Mouse (Mus musculus): ENCODE data around the gene Fezf1. TPM values are rescaled to one million over a fixed set of nuclear protein-coding genes. Genes with fewer than 3 reads are reported as not detected.

Fezf1 gene
- polyA plus RNA-seq, 1 experiment from 2014 or later = not detected

DNA sequence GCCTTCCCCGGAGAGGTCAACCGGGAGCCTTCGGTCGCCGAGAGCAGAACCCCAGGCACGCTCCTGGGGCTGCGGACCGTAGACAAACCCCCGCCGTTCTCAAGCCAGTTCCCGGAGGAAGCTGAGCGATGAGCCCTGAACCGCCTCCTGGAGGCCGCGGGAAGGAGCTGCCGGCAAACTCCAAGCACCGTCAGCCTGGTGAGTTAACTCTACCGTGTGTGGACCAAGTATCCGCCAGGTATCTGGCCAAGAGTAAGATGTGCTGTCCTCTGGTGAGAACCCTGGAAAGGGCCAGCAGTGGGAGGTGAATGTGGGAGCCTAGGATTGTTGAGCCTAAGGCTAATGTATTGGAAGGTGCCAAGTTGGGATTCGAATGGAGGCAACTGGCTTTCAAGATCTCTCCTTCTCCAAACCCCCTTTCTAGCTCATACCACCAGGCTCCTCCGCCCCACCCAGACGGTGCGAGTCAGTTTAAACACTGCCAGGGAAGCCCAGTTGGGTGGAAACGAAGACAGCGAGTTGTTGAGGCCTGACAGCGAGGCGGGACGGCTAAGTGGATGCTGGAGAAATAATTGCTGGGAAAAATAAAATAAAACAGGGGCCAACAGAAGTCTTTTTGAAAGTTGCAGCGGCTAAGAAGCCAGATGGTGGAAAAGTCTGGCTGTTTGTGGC is 1.6 kb upstream of the Fezf1 start:
- ATAC-seq (ENCODE audit: insufficient read depth, low FRiP score) = peak; percentile 60; the same call in 1 of the 2 replicates
- Histone ChIP-seq H3K27ac (ENCODE audit: low read length) (no peak overlapping the region), H3K36me3 (ENCODE audit: control insufficient read depth, insufficient read depth, low read length) (no peaks in the 10 kb centered on the region), H3K4me3 (replicated peaks; ENCODE audit: low read length) (peak overlapping the region; percentile 43), H3K4me2 (ENCODE audit: low read depth, low read length) (peak overlapping the region; percentile 58), H3K9me3 (replicated peaks; ENCODE audit: control insufficient read depth, low read length) (no peaks in the 10 kb centered on the region), H3K4me1 (ENCODE audit: control insufficient read depth, insufficient read depth, low read length) (peaks cover 6% of the 10 kb centered on the region; the same call in 1 of the 2 replicates), H3K9ac (ENCODE audit: low read length) (no peak overlapping the region), H3K27me3 (ENCODE audit: control insufficient read depth, insufficient read depth, low read length) (peaks cover 77% of the 10 kb centered on the region)
- under 1% methylated on average over 29 of the region's 29 CpGs for WGBS

DNA sequence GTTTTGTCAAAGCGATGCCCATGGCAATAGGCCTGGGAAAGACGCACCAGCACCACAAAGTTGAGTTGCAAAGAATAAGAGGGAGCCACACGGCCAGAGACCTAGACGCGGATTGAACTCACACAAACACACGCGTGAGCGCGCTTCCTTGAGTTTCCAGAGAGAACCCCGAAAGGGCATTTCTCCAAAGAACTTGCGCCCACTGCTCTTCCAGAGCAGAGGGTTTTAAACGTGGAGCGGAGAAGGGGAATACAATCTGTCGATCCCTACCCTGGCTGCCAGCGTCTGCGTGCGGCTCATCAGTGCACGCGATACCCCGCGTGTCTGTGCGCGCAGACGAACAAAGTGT is 865 bp upstream of the Fezf1 start:
- Histone ChIP-seq H3K27me3 (ENCODE audit: control insufficient read depth, insufficient read depth, low read length) (peaks cover 79% of the 10 kb centered on the region), H3K9ac (ENCODE audit: low read length) (no peak overlapping the region), H3K27ac (ENCODE audit: low read length) (no peak overlapping the region), H3K36me3 (ENCODE audit: control insufficient read depth, insufficient read depth, low read length) (no peaks in the 10 kb centered on the region), H3K9me3 (replicated peaks; ENCODE audit: control insufficient read depth, low read length) (no peaks in the 10 kb centered on the region), H3K4me1 (ENCODE audit: control insufficient read depth, insufficient read depth, low read length) (peaks cover 6% of the 10 kb centered on the region; the same call in 1 of the 2 replicates), H3K4me2 (ENCODE audit: low read depth, low read length) (peak overlapping the region; percentile 58), H3K4me3 (replicated peaks; ENCODE audit: low read length) (peak overlapping the region; percentile 43)
- under 1% methylated on average over 24 of the region's 24 CpGs for WGBS
- ATAC-seq (ENCODE audit: insufficient read depth, low FRiP score) = no peak

DNA sequence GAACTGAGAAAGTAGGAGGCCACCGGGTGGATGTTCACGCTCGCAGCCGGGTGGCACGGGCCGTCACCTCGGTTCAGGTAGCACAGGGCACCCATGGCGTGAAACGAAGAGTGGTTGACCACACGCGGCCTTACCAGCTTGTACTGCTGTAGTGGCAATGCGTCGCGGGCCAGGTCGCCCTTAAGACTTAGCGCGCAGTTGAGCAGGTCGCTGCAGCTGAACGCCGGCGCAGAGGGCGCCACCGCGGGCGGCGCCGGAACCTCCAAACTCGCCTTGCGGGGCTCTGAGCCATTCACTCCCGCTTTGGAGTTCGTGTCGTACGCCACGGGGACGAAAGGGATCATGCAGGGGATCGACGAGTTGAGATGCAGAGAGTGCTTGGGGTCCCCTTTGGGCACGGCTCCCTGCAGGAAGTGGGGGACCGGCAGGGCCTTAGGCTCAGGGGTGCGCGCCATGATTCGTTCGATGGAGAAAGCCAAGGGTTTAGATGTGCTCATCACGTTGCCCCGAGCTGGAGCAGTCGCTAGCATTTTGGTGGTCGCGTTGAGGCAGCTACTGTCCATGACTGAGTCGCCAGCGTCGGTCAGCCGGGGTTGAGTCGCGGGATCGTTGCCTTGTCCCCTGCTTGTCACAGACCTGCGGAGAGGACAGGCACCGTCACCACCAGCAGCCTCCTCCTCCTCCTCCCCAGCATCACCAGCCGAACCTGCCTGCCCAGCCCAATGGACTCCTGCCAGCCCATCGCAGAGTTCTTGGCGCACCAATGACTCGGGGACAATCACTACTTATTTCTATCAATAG is 450 bp downstream of the Fezf1 start:
- Histone ChIP-seq H3K4me2 (ENCODE audit: low read depth, low read length) (peak overlapping the region; percentile 36; the same call in 1 of the 2 replicates), H3K4me3 (replicated peaks; ENCODE audit: low read length) (peak overlapping the region; percentile 30), H3K9ac (ENCODE audit: low read length) (no peak overlapping the region), H3K9me3 (replicated peaks; ENCODE audit: control insufficient read depth, low read length) (no peaks in the 10 kb centered on the region), H3K27me3 (ENCODE audit: control insufficient read depth, insufficient read depth, low read length) (peaks cover 79% of the 10 kb centered on the region), H3K36me3 (ENCODE audit: control insufficient read depth, insufficient read depth, low read length) (no peaks in the 10 kb centered on the region), H3K4me1 (ENCODE audit: control insufficient read depth, insufficient read depth, low read length) (peaks cover 6% of the 10 kb centered on the region; the same call in 1 of the 2 replicates), H3K27ac (ENCODE audit: low read length) (no peak overlapping the region)
- WGBS = under 1% methylated on average over 61 of the region's 61 CpGs
- ATAC-seq (ENCODE audit: insufficient read depth, low FRiP score) = no peak

DNA sequence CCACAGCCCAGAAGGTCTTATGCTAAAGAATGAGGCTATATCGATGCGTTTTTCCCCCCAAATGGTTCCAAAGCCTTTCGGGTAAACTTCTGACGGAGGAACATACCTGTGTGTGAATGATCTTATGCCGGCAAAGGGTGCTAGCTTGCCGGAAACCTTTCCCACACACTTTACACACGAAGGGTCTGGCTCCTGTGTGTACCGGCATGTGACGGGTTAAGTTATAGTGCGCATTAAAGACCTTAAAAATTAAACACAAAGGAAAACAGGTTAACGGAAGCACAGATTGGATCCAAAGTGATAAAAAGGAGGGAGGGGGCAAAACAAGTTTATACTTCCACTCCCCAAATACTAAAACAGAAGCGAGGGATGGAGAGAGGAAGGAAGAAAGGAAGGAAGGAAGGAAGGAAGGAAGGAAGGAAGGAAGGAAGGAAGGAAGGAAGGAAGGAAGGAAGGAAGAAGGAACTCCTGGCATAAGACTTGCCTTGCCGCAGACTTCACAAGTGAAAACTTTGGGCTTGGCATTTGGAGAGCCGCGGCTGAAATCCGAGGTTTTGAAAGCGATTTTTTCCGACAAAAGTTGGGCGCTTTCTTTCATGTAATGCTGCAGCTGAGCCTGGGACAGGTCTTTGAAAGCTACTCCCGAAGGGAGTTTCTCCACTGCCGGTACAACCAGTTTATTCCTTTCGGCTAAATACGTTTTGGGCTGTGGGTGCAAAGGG is 1.2 kb downstream of the Fezf1 start:
- Histone ChIP-seq H3K9me3 (replicated peaks; ENCODE audit: control insufficient read depth, low read length) (no peaks in the 10 kb centered on the region), H3K27ac (ENCODE audit: low read length) (no peak overlapping the region), H3K4me3 (replicated peaks; ENCODE audit: low read length) (peak overlapping the region; percentile 30), H3K27me3 (ENCODE audit: control insufficient read depth, insufficient read depth, low read length) (peaks cover 77% of the 10 kb centered on the region), H3K4me1 (ENCODE audit: control insufficient read depth, insufficient read depth, low read length) (peaks cover 6% of the 10 kb centered on the region; the same call in 1 of the 2 replicates), H3K36me3 (ENCODE audit: control insufficient read depth, insufficient read depth, low read length) (no peaks in the 10 kb centered on the region), H3K9ac (ENCODE audit: low read length) (no peak overlapping the region), H3K4me2 (ENCODE audit: low read depth, low read length) (peak overlapping the region; percentile 36; the same call in 1 of the 2 replicates)
- ATAC-seq (ENCODE audit: insufficient read depth, low FRiP score) = no peak
- under 1% methylated on average over 23 of the region's 23 CpGs for WGBS

DNA sequence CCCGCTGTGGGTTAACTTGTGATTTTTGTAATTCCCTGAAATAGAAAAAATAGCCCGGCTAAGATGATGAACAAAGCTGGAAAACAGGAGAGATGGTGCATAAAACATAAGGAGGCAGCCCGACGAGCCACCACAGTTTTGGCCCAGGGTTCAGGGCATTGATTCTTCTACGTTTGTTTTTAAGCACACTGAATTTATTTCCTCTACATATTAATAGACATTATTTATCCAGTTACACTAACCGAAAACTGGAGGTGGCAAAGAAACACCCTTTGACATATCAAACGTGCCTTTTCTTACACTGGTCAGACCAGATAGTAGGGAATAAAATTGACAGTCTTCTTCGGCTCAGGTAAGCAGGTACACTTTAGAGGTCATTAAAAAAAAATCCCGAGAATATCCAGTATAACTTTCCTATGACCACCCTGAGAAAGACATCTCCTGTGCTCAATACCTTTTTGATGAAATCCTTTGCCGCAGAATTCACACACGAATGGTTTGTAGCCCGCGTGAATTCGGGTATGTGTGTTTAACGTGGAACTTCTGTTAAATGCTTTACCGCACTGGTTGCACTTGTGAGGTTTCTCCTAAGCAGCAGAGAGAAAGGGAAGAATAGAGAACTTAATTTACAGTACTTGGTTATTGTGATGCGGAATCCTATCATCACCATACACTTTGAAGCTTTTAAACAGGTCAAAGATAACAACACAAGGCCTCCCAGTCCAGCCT is 1.9 kb downstream of the Fezf1 start:
- no peak overlapping the region for H3K4me3 ChIP-seq (replicated peaks; ENCODE audit: low read length)
- no peak for ATAC-seq (ENCODE audit: insufficient read depth, low FRiP score)
- 5% methylated on average over 17 of the region's 17 CpGs for WGBS

DNA sequence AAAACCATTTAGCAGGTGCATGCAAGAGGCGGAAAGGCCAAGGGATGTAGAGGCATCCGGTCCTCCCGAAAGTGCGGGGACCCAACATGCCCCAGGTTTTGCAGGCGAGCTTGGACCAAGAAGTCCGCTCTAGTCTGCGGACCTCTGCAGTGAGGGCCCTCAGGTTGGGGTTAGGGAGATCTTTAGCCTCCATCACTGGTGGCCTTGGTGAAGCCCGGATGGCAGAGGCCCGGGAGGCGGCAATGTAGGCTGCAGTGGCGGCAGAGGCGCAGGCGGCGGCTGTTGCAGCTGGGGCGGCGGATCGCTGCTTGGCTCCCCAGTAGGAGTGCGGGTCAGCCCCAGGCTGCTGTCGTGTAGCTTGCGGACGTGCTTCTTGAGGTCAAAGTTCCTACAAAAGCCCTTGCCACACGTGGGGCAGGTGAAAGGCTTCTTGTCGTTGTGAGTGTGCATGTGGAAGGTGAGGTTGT is 2.6 kb downstream of the Fezf1 start:
- Histone ChIP-seq H3K27ac (ENCODE audit: low read length) (no peak overlapping the region), H3K9ac (ENCODE audit: low read length) (no peak overlapping the region), H3K9me3 (replicated peaks; ENCODE audit: control insufficient read depth, low read length) (no peaks in the 10 kb centered on the region), H3K27me3 (ENCODE audit: control insufficient read depth, insufficient read depth, low read length) (peaks cover 73% of the 10 kb centered on the region), H3K4me3 (replicated peaks; ENCODE audit: low read length) (no peak overlapping the region), H3K36me3 (ENCODE audit: control insufficient read depth, insufficient read depth, low read length) (no peaks in the 10 kb centered on the region), H3K4me2 (ENCODE audit: low read depth, low read length) (no peak overlapping the region), H3K4me1 (ENCODE audit: control insufficient read depth, insufficient read depth, low read length) (peaks cover 6% of the 10 kb centered on the region; the same call in 1 of the 2 replicates)
- ATAC-seq (ENCODE audit: insufficient read depth, low FRiP score) = no peak
- WGBS = 4% methylated on average over 23 of the region's 23 CpGs

More for the DNA sequence above, 1.9 kb downstream of the Fezf1 start:
- Histone ChIP-seq H3K4me1 (ENCODE audit: control insufficient read depth, insufficient read depth, low read length) (peaks cover 6% of the 10 kb centered on the region; the same call in 1 of the 2 replicates), H3K36me3 (ENCODE audit: control insufficient read depth, insufficient read depth, low read length) (no peaks in the 10 kb centered on the region), H3K27me3 (ENCODE audit: control insufficient read depth, insufficient read depth, low read length) (peaks cover 73% of the 10 kb centered on the region), H3K27ac (ENCODE audit: low read length) (no peak overlapping the region), H3K9me3 (replicated peaks; ENCODE audit: control insufficient read depth, low read length) (no peaks in the 10 kb centered on the region), H3K9ac (ENCODE audit: low read length) (no peak overlapping the region), H3K4me2 (ENCODE audit: low read depth, low read length) (no peak overlapping the region)

DNA sequence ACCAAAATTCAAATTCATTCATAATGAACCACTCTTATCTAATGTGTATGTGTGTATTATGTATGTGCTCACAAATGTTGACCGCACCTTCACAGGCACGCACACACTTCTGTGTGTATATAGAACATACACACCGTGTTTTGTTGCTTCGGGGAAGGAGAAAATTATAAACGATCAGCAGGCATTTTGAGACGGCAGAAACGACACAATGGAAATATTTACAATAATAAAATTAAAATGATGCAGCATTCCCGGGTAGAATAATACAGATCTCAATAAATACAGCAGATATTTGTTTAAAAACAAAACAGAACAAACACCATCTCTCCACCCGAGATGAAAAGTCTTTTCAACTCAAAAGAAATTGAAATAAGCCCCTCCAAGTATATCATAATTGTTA is 3.0 kb downstream of the Fezf1 start:
- 18% methylated on average over 9 of the region's 9 CpGs for WGBS
- Histone ChIP-seq H3K4me3 (replicated peaks; ENCODE audit: low read length) (no peak overlapping the region), H3K4me2 (ENCODE audit: low read depth, low read length) (no peak overlapping the region), H3K27ac (ENCODE audit: low read length) (no peak overlapping the region), H3K27me3 (ENCODE audit: control insufficient read depth, insufficient read depth, low read length) (peaks cover 70% of the 10 kb centered on the region), H3K4me1 (ENCODE audit: control insufficient read depth, insufficient read depth, low read length) (peaks cover 6% of the 10 kb centered on the region; the same call in 1 of the 2 replicates), H3K36me3 (ENCODE audit: control insufficient read depth, insufficient read depth, low read length) (no peaks in the 10 kb centered on the region), H3K9me3 (replicated peaks; ENCODE audit: control insufficient read depth, low read length) (no peaks in the 10 kb centered on the region), H3K9ac (ENCODE audit: low read length) (no peak overlapping the region)
- ATAC-seq (ENCODE audit: insufficient read depth, low FRiP score) = no peak

DNA sequence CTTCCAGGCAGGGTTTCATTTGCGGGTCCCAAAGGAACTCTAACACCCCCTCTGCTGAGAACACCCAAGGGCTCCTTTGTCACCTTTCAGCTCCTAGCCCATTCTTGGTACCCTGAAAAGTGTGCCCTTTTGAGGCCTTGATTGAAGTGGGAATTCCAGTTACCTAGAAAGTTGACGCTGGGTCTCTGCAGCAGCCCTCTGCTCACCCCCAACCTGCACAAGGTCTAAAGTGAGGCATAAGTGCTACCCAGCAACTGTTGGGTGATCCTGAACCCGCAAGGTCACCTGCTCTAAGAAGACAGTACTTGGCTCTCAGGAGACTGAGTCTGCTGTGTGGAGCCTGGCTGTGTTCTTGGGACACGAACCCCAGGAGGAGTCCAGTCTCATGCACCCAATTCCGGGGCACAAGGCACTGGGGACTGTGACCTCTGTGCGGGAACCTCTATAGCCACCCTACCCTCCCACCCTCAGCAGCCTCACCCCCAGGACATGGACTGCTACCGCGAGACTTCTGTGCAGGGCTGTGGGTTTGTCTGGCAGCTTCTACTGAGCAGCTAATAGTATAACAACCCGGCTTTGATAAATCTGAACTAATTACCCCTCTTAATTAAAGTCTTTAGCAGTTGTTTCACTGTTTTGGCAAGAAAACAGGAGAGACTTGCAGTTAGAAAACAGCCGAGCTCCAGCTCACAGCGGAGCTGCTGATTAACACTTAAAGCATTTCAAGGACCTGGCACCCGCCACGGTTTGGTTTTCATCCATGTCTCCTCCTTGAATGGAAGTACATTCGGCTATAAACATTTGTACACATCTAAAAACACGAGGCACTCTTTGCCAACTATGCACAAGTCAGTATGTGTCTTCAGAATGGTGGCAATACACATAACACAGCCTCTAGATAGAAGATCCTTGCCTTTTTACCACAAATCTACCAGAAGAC is 4.1 kb downstream of the Fezf1 start:
- no peak for ATAC-seq (ENCODE audit: insufficient read depth, low FRiP score)
- 4% methylated on average over 15 of the region's 15 CpGs for WGBS
- H3K4me3 ChIP-seq (replicated peaks; ENCODE audit: low read length) = no peak overlapping the region
- H3K9ac ChIP-seq (ENCODE audit: low read length) = no peak overlapping the region
- H3K9me3 ChIP-seq (replicated peaks; ENCODE audit: control insufficient read depth, low read length) = no peaks in the 10 kb centered on the region
- H3K36me3 ChIP-seq (ENCODE audit: control insufficient read depth, insufficient read depth, low read length) = no peaks in the 10 kb centered on the region
- H3K4me1 ChIP-seq (ENCODE audit: control insufficient read depth, insufficient read depth, low read length) = peaks cover 6% of the 10 kb centered on the region; the same call in 1 of the 2 replicates
- H3K4me2 ChIP-seq (ENCODE audit: low read depth, low read length) = no peak overlapping the region
- H3K27ac ChIP-seq (ENCODE audit: low read length) = no peak overlapping the region
- peaks cover 60% of the 10 kb centered on the region for H3K27me3 ChIP-seq (ENCODE audit: control insufficient read depth, insufficient read depth, low read length)

Measured in stomach, embryonic 16.5 days (tissue).